13 mouse cellular contexts compared by ENCODE assay signal in genomic region chr4:140683608-140684007, GRCm38 (mm10). TPM values are rescaled to one million over a fixed set of nuclear protein-coding genes. Genes with fewer than 3 reads are reported as not detected.
DNase-seq lines count a peak whose midpoint lies in the region; ATAC-seq and TF ChIP-seq lines count a peak whose summit lies in the region.
"Had no signal": no experiment of that assay in that cellular context is flagged by ENCODE, and none has a peak within 500 bp of the region (broad histone marks: within the 10 kb centered on the region; RNA-seq: fewer than 3 reads in every experiment).

No protein-coding gene starts in this region.

- 0 out of 2 replicates have a peak, but pooled peaks cover 7% of the 10 kb centered on the region for H3K27me3 ChIP-seq in heart, embryonic 12.5 days (replicated peaks)
- no peaks in the 10 kb centered on the region for H3K27me3 ChIP-seq in midbrain, embryonic 10.5 days (ENCODE audit: low read depth, poor library complexity, severe bottlenecking)
- no peaks in the 10 kb centered on the region for H3K27me3 ChIP-seq in midbrain, postnatal 0 days (ENCODE audit: insufficient read depth, low read length)
- no peaks in the 10 kb centered on the region for H3K27me3 ChIP-seq in limb, embryonic 11.5 days (ENCODE audit: control insufficient read depth, insufficient read depth, low read length)
- no peaks in the 10 kb centered on the region for H3K27me3 ChIP-seq in stomach, embryonic 14.5 days (ENCODE audit: control insufficient read depth, insufficient read depth, low read length)

- WGBS in heart, embryonic 12.5 days: 26% methylated on average over 8 of the region's 8 CpGs
- 47% methylated on average over 8 of the region's 8 CpGs for WGBS in midbrain, embryonic 10.5 days
- 30% methylated on average over 8 of the region's 8 CpGs for WGBS in midbrain, postnatal 0 days
- 21% methylated on average over 8 of the region's 8 CpGs for WGBS in limb, embryonic 11.5 days
- WGBS in stomach, embryonic 14.5 days: 34% methylated on average over 8 of the region's 8 CpGs

- H3K9ac ChIP-seq in heart, embryonic 12.5 days: peak overlapping the region; percentile 44; the same call in 1 of the 2 replicates
- no peak overlapping the region for H3K9ac ChIP-seq in midbrain, postnatal 0 days (replicated peaks; ENCODE audit: low read length, poor library complexity, severe bottlenecking)
- no peak overlapping the region for H3K9ac ChIP-seq in limb, embryonic 11.5 days (ENCODE audit: low read length)
- no peak overlapping the region; the same call in 1 of the 2 replicates for H3K9ac ChIP-seq in stomach, embryonic 14.5 days (replicated peaks; ENCODE audit: low read depth, low read length)

- no peak for DNase-seq in heart, postnatal 14 days
- DNase-seq in midbrain, embryonic 10.5 days (ENCODE audit: low spot score): no peak
- no peak for DNase-seq in midbrain, postnatal 0 days (ENCODE audit: low spot score)
- no peak for DNase-seq in limb, embryonic 11.5 days (ENCODE audit: low spot score)
- DNase-seq in adrenal gland, postnatal 4 days (ENCODE audit: low spot score in 2 of 2): no peak
- no peak for DNase-seq in left cerebral cortex, adult 2 months (ENCODE audit: extremely low spot score in 1 of 2, low spot score in 2 of 2)

- H3K27ac ChIP-seq in heart, embryonic 12.5 days (ENCODE audit: poor library complexity, severe bottlenecking): no peak overlapping the region
- peak overlapping the region; percentile 49; the same call in 1 of the 2 replicates for H3K27ac ChIP-seq in midbrain, embryonic 10.5 days (replicated peaks)
- H3K27ac ChIP-seq in midbrain, postnatal 0 days (ENCODE audit: low read depth, low read length): no peak overlapping the region
- H3K27ac ChIP-seq in limb, embryonic 11.5 days (replicated peaks; ENCODE audit: low read depth, low read length): no peak overlapping the region
- H3K27ac ChIP-seq in stomach, embryonic 14.5 days (ENCODE audit: low read length): no peak overlapping the region; the same call in 1 of the 2 replicates
- no peak overlapping the region for H3K27ac ChIP-seq in left cerebral cortex, adult 2 months

- intact Hi-C loops in heart, postnatal 14 days (cut with DNase I): no loop called here
- intact Hi-C loops in left cerebral cortex, adult 2 months (cut with DNase I): no loop called here

- no peaks in the 10 kb centered on the region for H3K9me3 ChIP-seq in heart, embryonic 12.5 days (replicated peaks)
- H3K9me3 ChIP-seq in midbrain, embryonic 10.5 days (replicated peaks): no peaks in the 10 kb centered on the region
- H3K9me3 ChIP-seq in midbrain, postnatal 0 days (ENCODE audit: low read length): no peaks in the 10 kb centered on the region
- no peaks in the 10 kb centered on the region for H3K9me3 ChIP-seq in limb, embryonic 11.5 days (ENCODE audit: control insufficient read depth, low read length)
- no peaks in the 10 kb centered on the region for H3K9me3 ChIP-seq in stomach, embryonic 14.5 days (ENCODE audit: control insufficient read depth, low read depth, low read length)

- no peaks in the 10 kb centered on the region for H3K36me3 ChIP-seq in heart, embryonic 12.5 days
- H3K36me3 ChIP-seq in midbrain, embryonic 10.5 days: no peaks in the 10 kb centered on the region
- no peaks in the 10 kb centered on the region for H3K36me3 ChIP-seq in midbrain, postnatal 0 days (ENCODE audit: insufficient read depth, low read length)
- H3K36me3 ChIP-seq in limb, embryonic 11.5 days (ENCODE audit: control insufficient read depth, insufficient read depth, low read length): no peaks in the 10 kb centered on the region
- H3K36me3 ChIP-seq in stomach, embryonic 14.5 days (ENCODE audit: control insufficient read depth, insufficient read depth, low read length): no peaks in the 10 kb centered on the region

- peaks cover 21% of the 10 kb centered on the region for H3K4me1 ChIP-seq in heart, embryonic 12.5 days (replicated peaks)
- H3K4me1 ChIP-seq in midbrain, embryonic 10.5 days: peaks cover 31% of the 10 kb centered on the region
- H3K4me1 ChIP-seq in midbrain, postnatal 0 days (ENCODE audit: insufficient read depth, low read length): 0 out of 2 replicates have a peak, but pooled peaks cover 7% of the 10 kb centered on the region
- peaks cover 15% of the 10 kb centered on the region; the same call in 1 of the 2 replicates for H3K4me1 ChIP-seq in limb, embryonic 11.5 days (ENCODE audit: control insufficient read depth, insufficient read depth, low read length)
- peaks cover 11% of the 10 kb centered on the region; the same call in 1 of the 2 replicates for H3K4me1 ChIP-seq in stomach, embryonic 14.5 days (ENCODE audit: control insufficient read depth, insufficient read depth, low read length)

- 0 out of 2 replicates have a peak overlapping the region, but pooled peaks have one; percentile 31 for H3K4me3 ChIP-seq in heart, embryonic 12.5 days
- H3K4me3 ChIP-seq in midbrain, embryonic 10.5 days: no peak overlapping the region
- H3K4me3 ChIP-seq in midbrain, postnatal 0 days (ENCODE audit: low read depth, low read length): no peak overlapping the region
- H3K4me3 ChIP-seq in limb, embryonic 11.5 days (ENCODE audit: low read depth, low read length): no peak overlapping the region
- H3K4me3 ChIP-seq in stomach, embryonic 14.5 days (ENCODE audit: low read depth, low read length): no peak overlapping the region
- no peak overlapping the region for H3K4me3 ChIP-seq in left cerebral cortex, adult 2 months

- peak overlapping the region; percentile 69 for H3K4me2 ChIP-seq in heart, embryonic 12.5 days
- no peak overlapping the region for H3K4me2 ChIP-seq in midbrain, postnatal 0 days (ENCODE audit: low read depth, low read length, poor library complexity, severe bottlenecking)
- 0 out of 2 replicates have a peak overlapping the region, but pooled peaks have one; percentile 39 for H3K4me2 ChIP-seq in limb, embryonic 11.5 days (ENCODE audit: low read depth, severe bottlenecking)
- peak overlapping the region; percentile 28 for H3K4me2 ChIP-seq in stomach, embryonic 14.5 days (replicated peaks; ENCODE audit: low read depth, low read length)

- no peak for TF ChIP-seq CTCF in midbrain, postnatal 0 days (IDR thresholded peaks at IDR 0.05)
- no peak for TF ChIP-seq CTCF in left cerebral cortex, adult 2 months (IDR thresholded peaks at IDR 0.05)

- no peak for ATAC-seq in heart, embryonic 12.5 days (ENCODE audit: insufficient number of reproducible peaks, low FRiP score)
- no peak for ATAC-seq in midbrain, postnatal 0 days (ENCODE audit: low FRiP score)
- no peak for ATAC-seq in limb, embryonic 11.5 days (ENCODE audit: insufficient number of reproducible peaks, low FRiP score, low TSS enrichment, low read depth)
- no peak for ATAC-seq in stomach, embryonic 14.5 days (ENCODE audit: insufficient number of reproducible peaks, insufficient read depth, low FRiP score, low read depth)
- ATAC-seq: activated CD4-positive, CD25-positive, alpha-beta regulatory T cell, adult 4 months had no signal

RNA-seq across cellular contexts. Expression of gene Rcc2, which starts 16.7 kb away (rescaled TPM):
- 38.5 and 40.6 TPM in 2 replicates for polyA plus RNA-seq in heart, embryonic 12.5 days (2016; fragmentation: Nextera tagmentation; extraction: Ambion mirVana)
- 10 to 100 TPM; 19.6 to 27.0 TPM for total RNA-seq in heart, postnatal 14 days (2021)
- 32.6 and 35.2 TPM in 2 replicates for polyA plus RNA-seq in midbrain, embryonic 10.5 days (2016; fragmentation: Nextera tagmentation; extraction: Ambion mirVana)
- total RNA-seq in midbrain, postnatal 0 days (2014; rRNA removed): 40.0 and 51.2 TPM in 2 replicates
- polyA plus RNA-seq in midbrain, postnatal 0 days (2015; fragmentation: Nextera tagmentation; extraction: Ambion mirVana): 11.5 and 13.2 TPM in 2 replicates
- polyA plus RNA-seq in limb, embryonic 11.5 days (2014; fragmentation: Nextera tagmentation; extraction: Ambion mirVana): 87.2 and 101 TPM in 2 replicates
- polyA plus RNA-seq in stomach, embryonic 14.5 days (2014; fragmentation: Nextera tagmentation; extraction: Ambion mirVana): 26.2 and 26.6 TPM in 2 replicates
- 100 to 1,000 TPM in 1 of 2 experiments, 10 to 100 TPM in 1; 98.2 to 106 TPM for total RNA-seq in adrenal gland, postnatal 4 days (2021)
- 10 to 100 TPM; 87.4 to 91.7 TPM for total RNA-seq in left cerebral cortex, adult 2 months (2021)

RNA-seq across cellular contexts. Expression of gene Arhgef10l, which starts 17.8 kb away (rescaled TPM):
- polyA plus RNA-seq in heart, embryonic 12.5 days (2016; fragmentation: Nextera tagmentation; extraction: Ambion mirVana): 20.1 and 21.0 TPM in 2 replicates
- total RNA-seq in heart, postnatal 14 days (2021): 10 to 100 TPM; 62.5 TPM
- 25.1 and 32.4 TPM in 2 replicates for polyA plus RNA-seq in midbrain, embryonic 10.5 days (2016; fragmentation: Nextera tagmentation; extraction: Ambion mirVana)
- 68.7 and 81.1 TPM in 2 replicates for total RNA-seq in midbrain, postnatal 0 days (2014; rRNA removed)
- polyA plus RNA-seq in midbrain, postnatal 0 days (2015; fragmentation: Nextera tagmentation; extraction: Ambion mirVana): 20.7 and 23.1 TPM in 2 replicates
- polyA plus RNA-seq in limb, embryonic 11.5 days (2014; fragmentation: Nextera tagmentation; extraction: Ambion mirVana): 11.8 and 12.8 TPM in 2 replicates
- polyA plus RNA-seq in stomach, embryonic 14.5 days (2014; fragmentation: Nextera tagmentation; extraction: Ambion mirVana): 9.9 and 10.5 TPM in 2 replicates
- 10 to 100 TPM; 30.2 to 37.8 TPM for total RNA-seq in adrenal gland, postnatal 4 days (2021)
- 10 to 100 TPM; 63.2 to 71.5 TPM for total RNA-seq in left cerebral cortex, adult 2 months (2021)
- polyA plus RNA-seq: activated CD4-positive, CD25-positive, alpha-beta regulatory T cell, adult 4 months had no signal

RNA-seq across cellular contexts. Expression of gene Padi6, which starts 58.8 kb away (rescaled TPM):
- not detected in 2 replicates for polyA plus RNA-seq in heart, embryonic 12.5 days (2016; fragmentation: Nextera tagmentation; extraction: Ambion mirVana)
- total RNA-seq in heart, postnatal 14 days (2021): not detected
- polyA plus RNA-seq in midbrain, embryonic 10.5 days (2016; fragmentation: Nextera tagmentation; extraction: Ambion mirVana): 0.05 TPM in 1 of 2 replicates, not detected in the other
- not detected in 2 replicates for total RNA-seq in midbrain, postnatal 0 days (2014; rRNA removed)
- 0.09 and 0.10 TPM in 2 replicates for polyA plus RNA-seq in midbrain, postnatal 0 days (2015; fragmentation: Nextera tagmentation; extraction: Ambion mirVana)
- 0.11 TPM in 1 of 2 replicates, not detected in the other for polyA plus RNA-seq in limb, embryonic 11.5 days (2014; fragmentation: Nextera tagmentation; extraction: Ambion mirVana)
- polyA plus RNA-seq in stomach, embryonic 14.5 days (2014; fragmentation: Nextera tagmentation; extraction: Ambion mirVana): not detected in 2 replicates
- total RNA-seq in adrenal gland, postnatal 4 days (2021): under 1 TPM in 1 of 2 experiments, not detected in 1; 0.73 TPM
- not detected for total RNA-seq in left cerebral cortex, adult 2 months (2021)
- total RNA-seq: hematopoietic stem cell, adult 5-6 weeks had no signal
- polyA plus RNA-seq: activated CD4-positive, CD25-positive, alpha-beta regulatory T cell, adult 4 months; embryonic facial prominence, embryonic 14.5 days; lung, postnatal 0 days; small intestine, adult 2 months had no signal
